Mouse (Mus musculus): ENCODE measurements around the gene Rgs6.

DNA sequence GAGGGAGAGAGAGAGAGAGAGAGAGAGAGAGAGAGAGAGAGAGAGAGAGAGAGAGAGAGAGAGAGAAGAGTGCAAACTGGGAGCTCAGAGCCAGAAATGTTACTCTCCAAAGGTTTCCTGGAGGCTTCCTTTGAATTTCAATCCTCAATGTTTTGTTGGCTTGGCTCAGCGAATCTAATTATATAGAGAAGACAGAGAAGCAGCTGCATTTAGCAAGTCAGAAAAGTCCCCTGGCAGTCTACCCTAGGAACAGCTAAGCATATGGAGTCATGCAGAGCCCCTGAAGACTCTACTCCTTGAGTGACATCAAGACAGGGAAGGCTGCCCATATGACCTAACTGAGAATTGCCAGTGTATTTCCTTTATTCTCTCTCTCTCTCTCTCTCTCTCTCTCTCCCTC lies 317.7 kb downstream of the Rgs6 start:
- TF ChIP-seq EP300 (optimal IDR thresholded peaks at IDR 0.05) = no peak
- TF ChIP-seq CTCF (IDR thresholded peaks at IDR 0.05; ENCODE audit: low read depth) = no peak

Measured in stomach, postnatal 0 days (tissue).